Mouse (Mus musculus): ENCODE results near the gene Srek1ip1. TPM values are rescaled to one million over a fixed set of nuclear protein-coding genes. Genes with fewer than 3 reads are reported as not detected.
A peak's percentile ranks its signal among the peaks of the same experiment; 100 is the strongest.

Gene Srek1ip1
- polyA plus RNA-seq, 1 experiment from 2014 or later: 10.3 TPM

GRCm38 (mm10) chr13:104843295-104844089 lies 51.2 kb downstream of the Srek1ip1 start:
- Histone ChIP-seq H3K36me3 (peaks cover 4% of the 10 kb centered on the region; the same call in 1 of the 2 replicates), H3K4me2 (no peak overlapping the region), H3K27me3 (no peaks in the 10 kb centered on the region), H3K27ac (no peak overlapping the region), H3K9ac (no peak overlapping the region), H3K9me3 (replicated peaks) (no peaks in the 10 kb centered on the region), H3K4me3 (replicated peaks) (no peak overlapping the region), H3K4me1 (replicated peaks) (no peaks in the 10 kb centered on the region)
- ATAC-seq (ENCODE audit: low read depth) (no peak), DNase-seq (no peak)
- 74% methylated on average over 13 of the region's 13 CpGs for WGBS (ENCODE audit: insufficient replicate concordance)

- Histone ChIP-seq H3K4me3 (replicated peaks) (no peak overlapping the region), H3K9ac (no peak overlapping the region), H3K27ac (no peak overlapping the region), H3K36me3 (no peaks in the 10 kb centered on the region), H3K4me1 (replicated peaks) (no peaks in the 10 kb centered on the region), H3K4me2 (no peak overlapping the region), H3K27me3 (no peaks in the 10 kb centered on the region), H3K9me3 (replicated peaks) (no peaks in the 10 kb centered on the region)
- 55% methylated on average over 2 of the region's 2 CpGs for WGBS (ENCODE audit: insufficient replicate concordance)
- ATAC-seq (ENCODE audit: low read depth) (no peak), DNase-seq (no peak)
Observed at GRCm38 (mm10) chr13:104853645-104854044, 61.4 kb downstream of the Srek1ip1 start.

GRCm38 (mm10) chr13:104863127-104863979 lies 71.1 kb downstream of the Srek1ip1 start, which contains the start of gene Shisal2b:
Gene Shisal2b, minus strand, starts transcription at chr13:104863893.
- H3K27ac ChIP-seq: no peak within 1 kb of the TSS
- peak within 1 kb of the TSS; percentile 51 for H3K4me3 ChIP-seq (replicated peaks)
- ATAC-seq (ENCODE audit: low read depth) (peak; percentile 55), DNase-seq (no peak)
- H3K4me1 ChIP-seq (replicated peaks): peaks cover 8% of the 10 kb centered on the region
- no peaks in the 10 kb centered on the region for H3K36me3 ChIP-seq
- 3% methylated on average over 38 of the region's 38 CpGs for WGBS (ENCODE audit: insufficient replicate concordance)
- no peaks in the 10 kb centered on the region for H3K9me3 ChIP-seq (replicated peaks)
- H3K27me3 ChIP-seq: peaks cover 30% of the 10 kb centered on the region
- no peak within 1 kb of the TSS; the same call in 1 of the 2 replicates for H3K9ac ChIP-seq
- H3K4me2 ChIP-seq: peak within 1 kb of the TSS; percentile 72

- 56% methylated on average over 5 of the region's 5 CpGs for WGBS (ENCODE audit: insufficient replicate concordance)
- Histone ChIP-seq H3K4me1 (replicated peaks) (peaks cover 8% of the 10 kb centered on the region), H3K36me3 (no peaks in the 10 kb centered on the region), H3K27ac (no peak overlapping the region), H3K4me3 (replicated peaks) (no peak overlapping the region), H3K4me2 (no peak overlapping the region), H3K9me3 (replicated peaks) (no peaks in the 10 kb centered on the region), H3K27me3 (peaks cover 27% of the 10 kb centered on the region), H3K9ac (no peak overlapping the region)
- DNase-seq (no peak), ATAC-seq (ENCODE audit: low read depth) (no peak)
Observed at GRCm38 (mm10) chr13:104866726-104867125, 74.4 kb downstream of the Srek1ip1 start.

GRCm38 (mm10) chr13:104869907-104870306 lies 77.6 kb downstream of the Srek1ip1 start:
- ATAC-seq (ENCODE audit: low read depth) (no peak), DNase-seq (no peak)
- Histone ChIP-seq H3K4me1 (replicated peaks) (no peaks in the 10 kb centered on the region), H3K27me3 (no peaks in the 10 kb centered on the region), H3K4me2 (no peak overlapping the region), H3K27ac (no peak overlapping the region), H3K9ac (no peak overlapping the region), H3K36me3 (no peaks in the 10 kb centered on the region), H3K9me3 (replicated peaks) (no peaks in the 10 kb centered on the region), H3K4me3 (replicated peaks) (no peak overlapping the region)
- 66% methylated on average over 2 of the region's 2 CpGs for WGBS (ENCODE audit: insufficient replicate concordance)

GRCm38 (mm10) chr13:104878508-104878907 lies 86.2 kb downstream of the Srek1ip1 start:
- no peaks in the 10 kb centered on the region for H3K27me3 ChIP-seq
- H3K36me3 ChIP-seq: no peaks in the 10 kb centered on the region
- 39% methylated on average over 4 of the region's 4 CpGs for WGBS (ENCODE audit: insufficient replicate concordance)
- H3K4me3 ChIP-seq (replicated peaks): no peak overlapping the region
- H3K9me3 ChIP-seq (replicated peaks): no peaks in the 10 kb centered on the region
- ATAC-seq (ENCODE audit: low read depth) (0 out of 2 replicates have a peak, but pooled peaks have one; percentile 31), DNase-seq (no peak)
- H3K9ac ChIP-seq: no peak overlapping the region
- no peaks in the 10 kb centered on the region for H3K4me1 ChIP-seq (replicated peaks)
- no peak overlapping the region for H3K4me2 ChIP-seq
- H3K27ac ChIP-seq: no peak overlapping the region

- Histone ChIP-seq H3K9ac (no peak overlapping the region), H3K36me3 (no peaks in the 10 kb centered on the region), H3K27me3 (no peaks in the 10 kb centered on the region), H3K4me3 (replicated peaks) (no peak overlapping the region), H3K4me2 (no peak overlapping the region), H3K9me3 (replicated peaks) (no peaks in the 10 kb centered on the region), H3K27ac (no peak overlapping the region), H3K4me1 (replicated peaks) (no peaks in the 10 kb centered on the region)
- ATAC-seq (ENCODE audit: low read depth) (no peak), DNase-seq (no peak)
- WGBS (ENCODE audit: insufficient replicate concordance): 23% methylated on average over 15 of the region's 16 CpGs
Observed at GRCm38 (mm10) chr13:104883566-104884249, 91.4 kb downstream of the Srek1ip1 start.

GRCm38 (mm10) chr13:104886308-104887032 lies 94.2 kb downstream of the Srek1ip1 start:
- H3K4me2 ChIP-seq: no peak overlapping the region
- H3K36me3 ChIP-seq: no peaks in the 10 kb centered on the region
- ATAC-seq (ENCODE audit: low read depth) (no peak), DNase-seq (no peak)
- H3K27me3 ChIP-seq: no peaks in the 10 kb centered on the region
- H3K27ac ChIP-seq: no peak overlapping the region
- H3K9ac ChIP-seq: no peak overlapping the region
- no peaks in the 10 kb centered on the region for H3K4me1 ChIP-seq (replicated peaks)
- 64% methylated on average over 8 of the region's 8 CpGs for WGBS (ENCODE audit: insufficient replicate concordance)
- no peaks in the 10 kb centered on the region for H3K9me3 ChIP-seq (replicated peaks)
- no peak overlapping the region for H3K4me3 ChIP-seq (replicated peaks)
